Mouse (Mus musculus) bone marrow macrophage, adult 2 months (primary cell): ENCODE results near the gene Hoxc12.

Source experiments
- CTCF ChIP-seq: IDR thresholded peaks from 2 replicates; pipeline ENCODE4 v1.5.1; 2012; ENCODE audit warnings: low read depth, mild to moderate bottlenecking, low read length, moderate library complexity
- POLR2A ChIP-seq: IDR thresholded peaks from 2 replicates; pipeline ENCODE4 v1.6.1; 2012; ENCODE audit warnings: mild to moderate bottlenecking, low read depth, low read length, borderline replicate concordance

DNA sequence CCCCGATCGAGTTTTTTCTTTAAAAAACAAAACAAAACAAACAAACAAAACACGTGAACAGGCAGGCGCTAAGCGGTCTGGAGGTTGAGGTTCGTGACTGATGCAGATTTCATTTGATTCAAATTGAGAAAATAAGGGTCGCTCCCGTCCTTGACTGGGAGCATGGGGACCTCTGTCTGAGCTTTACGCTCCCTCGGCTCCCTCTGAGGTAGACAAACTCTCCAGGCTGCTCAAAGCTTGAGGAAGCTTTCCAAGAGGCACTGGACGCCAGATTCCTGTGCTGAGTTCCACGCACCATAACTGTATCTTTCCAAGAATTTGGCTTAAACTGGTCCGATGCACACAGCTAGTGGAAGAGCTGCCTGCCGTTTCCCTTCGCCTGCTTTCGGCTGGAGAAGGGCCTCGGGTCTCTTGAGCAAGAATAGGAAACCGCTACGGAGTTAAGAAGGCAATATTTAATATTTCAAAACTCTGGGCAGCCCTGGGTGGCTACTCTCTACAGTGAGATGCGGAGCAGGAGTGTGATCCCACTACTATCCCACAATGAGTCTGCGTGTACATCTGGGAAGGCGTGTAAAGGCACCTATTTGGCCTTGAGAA is 26.0 kb upstream of the Hoxc12 start:
- TF ChIP-seq POLR2A (no peak), CTCF (no peak)
